Comparison of ENCODE assay signal across 32 mouse cellular contexts in genomic region chr7:113073781-113074180, GRCm38 (mm10).
DNase-seq lines count a peak whose midpoint lies in the region; ATAC-seq lines count a peak whose summit lies in the region.
"Had no signal": no experiment of that assay in that cellular context is flagged by ENCODE, and none has a peak within 500 bp of the region (broad histone marks: within the 10 kb centered on the region; RNA-seq: fewer than 3 reads in every experiment).

No protein-coding gene starts in this region.

- no peaks in the 10 kb centered on the region for H3K9me3 ChIP-seq in midbrain, embryonic 14.5 days (ENCODE audit: control insufficient read depth, low read length)
- H3K9me3 ChIP-seq in midbrain, embryonic 11.5 days (ENCODE audit: control insufficient read depth, low read length): no peaks in the 10 kb centered on the region
- no peaks in the 10 kb centered on the region for H3K9me3 ChIP-seq in neural tube, embryonic 14.5 days (ENCODE audit: control insufficient read depth, low read length)
- H3K9me3 ChIP-seq: embryonic facial prominence, embryonic 10.5 days; embryonic facial prominence, embryonic 15.5 days; forebrain, embryonic 15.5 days; heart, embryonic 13.5 days; hindbrain, embryonic 10.5 days; limb, embryonic 12.5 days; megakaryocyte, embryonic 14.5 days; midbrain, embryonic 15.5 days had no signal

- H3K9ac ChIP-seq in midbrain, embryonic 14.5 days (replicated peaks; ENCODE audit: low read length): no peak overlapping the region
- no peak overlapping the region for H3K9ac ChIP-seq in midbrain, embryonic 11.5 days (ENCODE audit: low read length)
- H3K9ac ChIP-seq in neural tube, embryonic 14.5 days (replicated peaks; ENCODE audit: low read depth, low read length): no peak overlapping the region
- H3K9ac ChIP-seq: embryonic facial prominence, embryonic 15.5 days; forebrain, embryonic 15.5 days; heart, embryonic 13.5 days; limb, embryonic 12.5 days; midbrain, embryonic 15.5 days had no signal

- H3K4me2 ChIP-seq in midbrain, embryonic 14.5 days (ENCODE audit: low read length): no peak overlapping the region
- H3K4me2 ChIP-seq in midbrain, embryonic 11.5 days: no peak overlapping the region
- H3K4me2 ChIP-seq in neural tube, embryonic 14.5 days (ENCODE audit: low read depth, low read length): no peak overlapping the region
- H3K4me2 ChIP-seq: embryonic facial prominence, embryonic 15.5 days; forebrain, embryonic 15.5 days; heart, embryonic 13.5 days; limb, embryonic 12.5 days; midbrain, embryonic 15.5 days had no signal

- H3K4me3 ChIP-seq in midbrain, embryonic 14.5 days (replicated peaks; ENCODE audit: low read depth, low read length): no peak overlapping the region
- H3K4me3 ChIP-seq in midbrain, embryonic 11.5 days (ENCODE audit: low read depth, low read length): no peak overlapping the region
- H3K4me3 ChIP-seq in neural tube, embryonic 14.5 days (ENCODE audit: low read depth, low read length): no peak overlapping the region
- H3K4me3 ChIP-seq: embryonic facial prominence, embryonic 10.5 days; embryonic facial prominence, embryonic 15.5 days; forebrain, embryonic 15.5 days; gastrocnemius, adult 2 months; heart, embryonic 13.5 days; hindbrain, embryonic 10.5 days; limb, embryonic 12.5 days; megakaryocyte, embryonic 14.5 days; midbrain, embryonic 15.5 days; myocyte had no signal

- no peak for ATAC-seq in midbrain, embryonic 14.5 days (ENCODE audit: low FRiP score, low TSS enrichment)
- no peak for ATAC-seq in midbrain, embryonic 11.5 days (ENCODE audit: low FRiP score)
- 0 out of 2 replicates have a peak, but pooled peaks have one; percentile 21 for ATAC-seq in neural tube, embryonic 14.5 days (ENCODE audit: low read depth)
- ATAC-seq: forebrain, embryonic 15.5 days; midbrain, embryonic 15.5 days; Patski had no signal

- H3K4me1 ChIP-seq in midbrain, embryonic 14.5 days (ENCODE audit: control insufficient read depth, insufficient read depth, low read length): peaks cover 4% of the 10 kb centered on the region; the same call in 1 of the 2 replicates
- 0 out of 2 replicates have a peak, but pooled peaks cover 2% of the 10 kb centered on the region for H3K4me1 ChIP-seq in midbrain, embryonic 11.5 days (ENCODE audit: control insufficient read depth, insufficient read depth, low read length)
- peaks cover 5% of the 10 kb centered on the region; the same call in 1 of the 2 replicates for H3K4me1 ChIP-seq in neural tube, embryonic 14.5 days (ENCODE audit: control insufficient read depth, insufficient read depth, low read length)
- H3K4me1 ChIP-seq: embryonic facial prominence, embryonic 15.5 days; forebrain, embryonic 15.5 days; heart, embryonic 13.5 days; megakaryocyte, embryonic 14.5 days had no signal

- peak; percentile 14 for DNase-seq in embryo, embryonic 11 days
- DNase-seq in embryo, embryonic 9.5 days (ENCODE audit: extremely low spot score): no peak
- DNase-seq in midbrain, embryonic 14.5 days: peak; percentile 50
- no peak for DNase-seq in midbrain, embryonic 11.5 days (ENCODE audit: low spot score, missing footprints)
- peak; percentile 48 to 58 for DNase-seq in B cell, adult 2 months
- no peak for DNase-seq in adrenal gland, postnatal 25 days
- DNase-seq in adrenal gland, adult (ENCODE audit: inconsistent age in 2 of 2, low spot score in 1 of 2): no peak
- DNase-seq: adrenal gland, postnatal 14 days; cerebellum, adult 18-20 months; cerebellum, postnatal 10 days; gastrocnemius, adult 2 months; gastrocnemius, postnatal 36 days; heart, postnatal 14 days; kidney, adult 11 months; kidney, postnatal 14 days; layer of hippocampus, adult 9-11 months; lung, postnatal 4 days; right cerebral cortex, postnatal 4 days; thymus, adult 18-20 months; thymus, postnatal 25 days had no signal

- H3K27ac ChIP-seq in midbrain, embryonic 14.5 days (replicated peaks; ENCODE audit: low read depth, low read length): no peak overlapping the region
- no peak overlapping the region for H3K27ac ChIP-seq in midbrain, embryonic 11.5 days (ENCODE audit: low read depth, low read length)
- H3K27ac ChIP-seq in neural tube, embryonic 14.5 days (ENCODE audit: low read depth, low read length): no peak overlapping the region
- H3K27ac ChIP-seq: embryonic facial prominence, embryonic 10.5 days; embryonic facial prominence, embryonic 15.5 days; forebrain, embryonic 15.5 days; gastrocnemius, adult 2 months; heart, embryonic 13.5 days; hindbrain, embryonic 10.5 days; limb, embryonic 12.5 days; midbrain, embryonic 15.5 days; stomach, postnatal 0 days had no signal

- H3K27me3 ChIP-seq in midbrain, embryonic 14.5 days (ENCODE audit: control insufficient read depth, insufficient read depth, low read length): no peaks in the 10 kb centered on the region
- no peaks in the 10 kb centered on the region for H3K27me3 ChIP-seq in midbrain, embryonic 11.5 days (ENCODE audit: control insufficient read depth, insufficient read depth, low read length)
- H3K27me3 ChIP-seq in neural tube, embryonic 14.5 days (ENCODE audit: control insufficient read depth, insufficient read depth, low read length): no peaks in the 10 kb centered on the region
- H3K27me3 ChIP-seq: embryonic facial prominence, embryonic 15.5 days; forebrain, embryonic 15.5 days; heart, embryonic 13.5 days; limb, embryonic 12.5 days; megakaryocyte, embryonic 14.5 days; midbrain, embryonic 15.5 days; Patski had no signal

- H3K36me3 ChIP-seq in midbrain, embryonic 14.5 days (ENCODE audit: control insufficient read depth, insufficient read depth, low read length): no peaks in the 10 kb centered on the region
- H3K36me3 ChIP-seq in midbrain, embryonic 11.5 days (ENCODE audit: control insufficient read depth, insufficient read depth, low read length): no peaks in the 10 kb centered on the region
- no peaks in the 10 kb centered on the region for H3K36me3 ChIP-seq in neural tube, embryonic 14.5 days (ENCODE audit: control insufficient read depth, insufficient read depth, low read length)
- H3K36me3 ChIP-seq: embryonic facial prominence, embryonic 10.5 days; embryonic facial prominence, embryonic 15.5 days; forebrain, embryonic 15.5 days; heart, embryonic 13.5 days; hindbrain, embryonic 10.5 days; limb, embryonic 12.5 days; midbrain, embryonic 15.5 days had no signal

- WGBS in midbrain, embryonic 14.5 days: 36% methylated on average over 6 of the region's 6 CpGs
- 54% methylated on average over 6 of the region's 6 CpGs for WGBS in midbrain, embryonic 11.5 days
- 25% methylated on average over 6 of the region's 6 CpGs for WGBS in neural tube, embryonic 14.5 days

Comparison
In these comparisons a context has a peak if more than half of its experiments do, and no peak if none do; other contexts are left out.
1. DNase-seq: peak in embryo, embryonic 11 days (single experiment), midbrain, embryonic 14.5 days (single experiment) and B cell, adult 2 months (2 of 2); none in embryo, embryonic 9.5 days (single experiment), midbrain, embryonic 11.5 days (single experiment), adrenal gland, postnatal 25 days (single experiment) and adrenal gland, adult (0 of 2).